Mouse (Mus musculus): Measurements from ENCODE around the gene Capn11. TPM values are rescaled to one million over a fixed set of nuclear protein-coding genes. Genes with fewer than 3 reads are reported as not detected.

The Capn11 gene
- total and polyA plus RNA-seq, 3 experiments, result 0.03 TPM; not detected in 2

- H3K4me1 ChIP-seq (ENCODE audit: control insufficient read depth in 1 of 2, insufficient read depth in 2 of 2, low read length in 2 of 2), result peaks cover 10 to 27% of the 10 kb centered on the region in 2 experiments
- TF ChIP-seq RAD21 (IDR thresholded peaks at IDR 0.05; ENCODE audit: low read depth, low read length), result no peak
- TF ChIP-seq MEF2A (IDR thresholded peaks at IDR 0.05; ENCODE audit: extremely low read depth, insufficient replicate concordance, low read depth, low read length, poor library complexity, severe bottlenecking), result no peak
- no peak for TF ChIP-seq SMC3 (IDR thresholded peaks at IDR 0.05; ENCODE audit: low read depth, low read length)
- TF ChIP-seq ZKSCAN1 (IDR thresholded peaks at IDR 0.05; ENCODE audit: low read depth, low read length), result no peak
- no peak for TF ChIP-seq MXI1 (IDR thresholded peaks at IDR 0.05; ENCODE audit: low read depth, low read length)
- TF ChIP-seq MYB (IDR thresholded peaks at IDR 0.05; ENCODE audit: low read depth, low read length), result no peak
- no peak for TF ChIP-seq TCF12 (IDR thresholded peaks at IDR 0.05; ENCODE audit: low read depth, low read length)
- TF ChIP-seq MAX (IDR thresholded peaks at IDR 0.05; ENCODE audit: low read length), result no peak
- TF ChIP-seq MAZ (IDR thresholded peaks at IDR 0.05; ENCODE audit: low read depth, low read length), result no peak
- no peaks in the 10 kb centered on the region for H3K27me3 ChIP-seq (ENCODE audit: control insufficient read depth in 1 of 2, insufficient read depth in 2 of 2, low read length in 2 of 2)
- no peak for DNase-seq (ENCODE audit: low read depth, low spot score)
- no peak overlapping the region for H3K27ac ChIP-seq (ENCODE audit: control insufficient read depth, low read depth, low read length)
- peaks cover 20% of the 10 kb centered on the region for H3K79me2 ChIP-seq (ENCODE audit: control insufficient read depth, insufficient read depth, low read length, poor library complexity)
- H3K9ac ChIP-seq (ENCODE audit: control insufficient read depth, low read depth, low read length, poor library complexity, severe bottlenecking), result no peak overlapping the region
- H3K9me3 ChIP-seq (replicated peaks; ENCODE audit: insufficient read depth, low read length), result no peaks in the 10 kb centered on the region
- no peak overlapping the region for H3K4me3 ChIP-seq (ENCODE audit: control insufficient read depth in 1 of 2, insufficient read depth in 1 of 2, low read depth in 2 of 2, low read length in 2 of 2)
- peaks cover 8 to 21% of the 10 kb centered on the region in 2 experiments; a peak in 3 of 4 replicates for H3K36me3 ChIP-seq (ENCODE audit: control insufficient read depth in 1 of 2, insufficient read depth in 2 of 2, low read length in 2 of 2)
Measured at GRCm38 (mm10) chr17:45588370-45588769, 70.8 kb downstream of the Capn11 start.

DNA sequence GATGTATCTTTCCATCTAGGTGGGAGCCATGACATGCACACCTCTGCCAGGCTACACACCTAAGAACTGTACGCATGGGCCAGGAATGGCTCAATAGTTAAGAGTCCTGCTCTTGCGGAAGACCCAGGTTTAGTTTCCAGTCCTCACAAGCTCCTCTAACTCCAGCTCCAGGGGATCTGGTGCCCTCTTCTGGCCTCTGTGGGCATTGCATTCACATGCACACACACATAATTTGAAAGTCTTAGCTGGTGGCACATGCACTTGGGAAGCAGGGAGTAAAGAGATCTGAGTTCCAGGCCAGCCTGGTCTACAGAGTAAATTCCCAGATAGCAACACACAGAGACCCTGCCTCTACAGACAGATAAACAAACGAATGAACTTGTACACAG lies 72.7 kb downstream of the Capn11 start:
- Histone ChIP-seq H3K4me1 (ENCODE audit: control insufficient read depth in 1 of 2, insufficient read depth in 2 of 2, low read length in 2 of 2) (peaks cover 12 to 27% of the 10 kb centered on the region in 2 experiments), H3K27ac (ENCODE audit: control insufficient read depth, low read depth, low read length) (no peak overlapping the region), H3K27me3 (ENCODE audit: control insufficient read depth in 1 of 2, insufficient read depth in 2 of 2, low read length in 2 of 2) (no peaks in the 10 kb centered on the region), H3K4me3 (ENCODE audit: control insufficient read depth in 1 of 2, insufficient read depth in 1 of 2, low read depth in 2 of 2, low read length in 2 of 2) (no peak overlapping the region), H3K9me3 (replicated peaks; ENCODE audit: insufficient read depth, low read length) (no peaks in the 10 kb centered on the region), H3K9ac (ENCODE audit: control insufficient read depth, low read depth, low read length, poor library complexity, severe bottlenecking) (no peak overlapping the region), H3K36me3 (ENCODE audit: control insufficient read depth in 1 of 2, insufficient read depth in 2 of 2, low read length in 2 of 2) (peaks cover 8 to 16% of the 10 kb centered on the region in 2 experiments; a peak in 3 of 4 replicates), H3K79me2 (ENCODE audit: control insufficient read depth, insufficient read depth, low read length, poor library complexity) (peaks cover 3% of the 10 kb centered on the region; the same call in 1 of the 2 replicates)
- TF ChIP-seq SMC3 (IDR thresholded peaks at IDR 0.05; ENCODE audit: low read depth, low read length) (0 out of 2 replicates have a peak, but pooled peaks have one; percentile 9), CTCF (IDR thresholded peaks at IDR 0.05 in 2 of 3, conservative IDR thresholded peaks at IDR 0.05 in 1 of 3; ENCODE audit: control insufficient read depth in 1 of 3, insufficient read depth in 1 of 3, low read depth in 2 of 3, low read length in 3 of 3, poor library complexity in 1 of 3, severe bottlenecking in 1 of 3) (peak; percentile 58 to 78 (median 67)), USF1 (IDR thresholded peaks at IDR 0.05; ENCODE audit: low read depth, low read length) (no peak), ZKSCAN1 (IDR thresholded peaks at IDR 0.05; ENCODE audit: low read depth, low read length) (no peak)
- DNase-seq (ENCODE audit: low read depth, low spot score), result peak; percentile 75

- Histone ChIP-seq H3K27me3 (ENCODE audit: control insufficient read depth in 1 of 2, insufficient read depth in 2 of 2, low read length in 2 of 2) (no peaks in the 10 kb centered on the region), H3K9ac (ENCODE audit: control insufficient read depth, low read depth, low read length, poor library complexity, severe bottlenecking) (no peak overlapping the region), H3K9me3 (replicated peaks; ENCODE audit: insufficient read depth, low read length) (no peaks in the 10 kb centered on the region), H3K79me2 (ENCODE audit: control insufficient read depth, insufficient read depth, low read length, poor library complexity) (peaks cover 1% of the 10 kb centered on the region; the same call in 1 of the 2 replicates), H3K36me3 (ENCODE audit: control insufficient read depth in 1 of 2, insufficient read depth in 2 of 2, low read length in 2 of 2) (peaks cover 7 to 19% of the 10 kb centered on the region in 2 experiments; a peak in 3 of 4 replicates), H3K4me3 (ENCODE audit: control insufficient read depth in 1 of 2, insufficient read depth in 1 of 2, low read depth in 2 of 2, low read length in 2 of 2) (no peak overlapping the region), H3K27ac (ENCODE audit: control insufficient read depth, low read depth, low read length) (no peak overlapping the region), H3K4me1 (ENCODE audit: control insufficient read depth in 1 of 2, insufficient read depth in 2 of 2, low read length in 2 of 2) (peaks cover 14 to 30% of the 10 kb centered on the region in 2 experiments)
- TF ChIP-seq CHD2 (IDR thresholded peaks at IDR 0.05; ENCODE audit: low read length) (no peak), TCF12 (IDR thresholded peaks at IDR 0.05; ENCODE audit: low read depth, low read length) (no peak), ZMIZ1 (IDR thresholded peaks at IDR 0.05; ENCODE audit: low read depth, low read length) (no peak)
- no peak for DNase-seq (ENCODE audit: low read depth, low spot score)
Measured at GRCm38 (mm10) chr17:45585725-45586448, 73.2 kb downstream of the Capn11 start.
